Mouse (Mus musculus) cerebral cortex, adult 2 months (tissue): ENCODE data around the gene Nrg3.

ENCODE experiments used
- WGBS: fragments of 180-500 bp; shearing (Covaris S2); methylation state at CpG from one replicate; pipeline ENCODE4 v1.1.7; 2018; 5-methylcytosine and 5-hydroxymethylcytosine counted together

The Nrg3 gene

DNA sequence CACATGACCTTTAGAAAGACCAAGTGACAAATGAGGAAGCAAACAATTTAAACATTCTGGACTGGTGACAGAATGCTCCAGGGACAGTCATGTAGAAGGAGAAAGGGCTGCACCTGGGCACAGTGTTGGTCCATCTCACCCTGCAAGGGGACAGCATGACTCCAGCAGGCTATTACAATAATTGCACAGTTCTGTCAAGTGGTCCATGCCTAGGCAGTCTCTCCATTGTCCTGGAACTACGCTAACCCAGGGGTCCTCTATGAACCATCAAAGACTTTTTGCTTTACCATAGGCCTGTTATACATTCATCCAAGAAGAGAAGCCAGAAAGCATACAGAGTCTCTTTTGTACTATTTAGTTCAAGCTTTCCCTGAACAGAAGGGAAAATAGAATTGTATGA is 549.2 kb downstream of the Nrg3 start:
- WGBS: 79% methylated on average over 1 of the region's 1 CpGs

DNA sequence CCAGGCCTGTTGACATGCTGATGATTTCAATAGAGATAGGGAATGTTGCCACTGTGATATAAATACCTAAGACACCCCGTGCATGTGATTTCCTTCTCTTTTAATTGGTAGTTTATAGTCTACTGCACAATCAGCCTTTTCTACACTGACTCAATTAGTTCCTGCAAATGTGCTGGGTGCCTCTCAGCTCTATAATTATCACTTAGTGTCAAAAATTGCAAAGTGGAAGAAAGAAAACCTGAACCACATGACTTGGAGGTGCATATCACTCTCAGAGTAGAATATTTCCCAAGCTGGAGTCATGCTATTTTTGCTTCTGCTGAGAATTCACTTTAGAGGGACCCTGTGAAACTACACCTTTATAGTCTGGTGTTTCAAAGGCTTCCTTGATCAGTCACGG is 552.1 kb downstream of the Nrg3 start:
- 33% methylated on average over 2 of the region's 2 CpGs for WGBS

DNA sequence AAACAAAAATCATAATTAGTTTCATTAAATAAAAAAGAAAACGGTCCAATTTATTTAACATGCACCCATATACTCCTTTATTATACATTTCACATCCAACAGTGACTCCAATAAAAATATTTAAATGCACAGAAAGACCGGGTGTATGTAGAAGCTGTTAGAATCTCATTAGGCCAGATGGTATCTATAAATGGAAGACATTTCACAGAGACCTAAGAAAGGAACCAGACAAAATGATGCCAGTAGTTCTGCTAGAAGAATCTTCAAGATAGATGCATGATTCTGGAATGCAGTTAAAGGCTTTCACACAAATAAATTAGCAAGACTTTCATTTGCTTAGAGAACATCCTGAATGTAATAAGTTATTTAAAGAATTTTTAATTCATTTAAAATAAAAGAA is 602.3 kb downstream of the Nrg3 start:
- WGBS: 34% methylated on average over 2 of the region's 2 CpGs

DNA sequence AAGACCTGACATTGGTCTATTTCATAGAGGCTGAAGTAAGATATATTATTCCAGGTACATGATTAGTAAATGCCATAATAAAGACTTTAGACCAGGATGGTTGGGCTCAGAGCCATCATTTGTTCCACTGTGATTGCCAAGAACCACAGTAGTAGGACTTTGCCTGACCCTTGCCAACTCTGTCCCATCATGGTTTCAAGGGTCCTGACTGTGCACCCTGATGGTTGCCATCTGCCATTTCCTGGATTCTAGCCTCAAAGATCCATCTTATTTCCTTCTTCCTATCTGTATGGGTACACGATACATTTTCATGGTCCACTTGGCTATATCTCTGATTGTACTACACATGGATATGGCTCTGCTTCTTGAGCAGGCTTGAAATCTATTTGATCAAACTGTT is 625.3 kb downstream of the Nrg3 start:
- 79% methylated on average over 1 of the region's 1 CpGs for WGBS

DNA sequence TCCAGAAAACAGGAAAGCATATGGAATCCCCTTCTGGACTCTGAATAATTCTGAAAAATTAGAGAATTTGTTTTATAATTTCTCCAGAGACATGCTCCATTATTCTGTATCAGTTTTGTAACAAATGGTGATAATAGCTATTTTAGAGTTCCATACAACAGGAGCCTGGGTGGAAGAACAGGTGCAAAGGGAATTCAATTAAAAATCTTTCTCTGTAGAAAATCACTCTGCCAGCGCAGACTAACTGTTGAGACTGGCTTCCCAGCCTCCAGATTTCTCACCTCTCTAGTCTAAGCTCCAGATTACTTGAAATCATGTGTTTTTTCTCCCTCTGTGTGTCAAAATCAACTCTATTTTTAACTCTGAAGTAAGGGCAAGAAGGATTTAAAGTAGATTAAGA is 625.8 kb downstream of the Nrg3 start:
- WGBS: 41% methylated on average over 1 of the region's 1 CpGs

DNA sequence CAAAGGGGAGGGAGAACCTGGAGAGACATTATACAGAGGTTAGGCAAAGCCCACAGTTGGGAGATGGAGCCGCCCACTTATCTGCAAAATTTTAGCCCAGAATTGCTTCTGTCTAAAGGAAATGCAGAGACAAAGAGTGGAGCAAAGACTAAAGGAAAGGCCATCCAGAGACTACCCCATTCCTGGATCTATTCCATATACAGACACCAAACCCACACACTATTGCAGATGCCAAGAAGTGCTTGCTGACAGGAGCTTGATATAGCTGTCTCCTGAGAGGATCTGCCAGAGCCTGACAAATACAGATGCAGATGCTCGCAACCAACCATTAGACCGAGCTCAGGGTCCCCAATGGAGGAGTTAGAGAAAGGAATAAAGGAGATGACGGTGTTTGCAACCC is 637.9 kb downstream of the Nrg3 start:
- 70% methylated on average over 4 of the region's 4 CpGs for WGBS

DNA sequence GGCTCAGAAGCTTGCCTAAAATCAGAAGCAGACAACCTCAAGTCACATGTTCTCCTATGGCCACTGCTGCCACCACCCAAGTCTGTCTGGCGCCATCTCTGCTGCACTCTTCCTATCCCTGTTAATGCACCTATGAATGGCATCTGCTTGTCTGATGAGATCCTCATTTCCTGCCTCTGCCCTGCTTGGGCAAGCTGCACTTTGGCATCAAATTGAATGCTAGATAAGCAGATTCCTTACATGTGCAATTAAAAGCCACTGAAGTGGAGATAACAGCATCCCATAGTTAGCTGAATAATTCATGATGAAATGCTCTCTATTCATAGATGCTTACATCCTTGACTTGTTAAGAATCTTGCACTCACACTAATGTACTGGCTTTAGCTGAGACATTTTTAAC is 648.0 kb downstream of the Nrg3 start:
- 73% methylated on average over 1 of the region's 1 CpGs for WGBS

DNA sequence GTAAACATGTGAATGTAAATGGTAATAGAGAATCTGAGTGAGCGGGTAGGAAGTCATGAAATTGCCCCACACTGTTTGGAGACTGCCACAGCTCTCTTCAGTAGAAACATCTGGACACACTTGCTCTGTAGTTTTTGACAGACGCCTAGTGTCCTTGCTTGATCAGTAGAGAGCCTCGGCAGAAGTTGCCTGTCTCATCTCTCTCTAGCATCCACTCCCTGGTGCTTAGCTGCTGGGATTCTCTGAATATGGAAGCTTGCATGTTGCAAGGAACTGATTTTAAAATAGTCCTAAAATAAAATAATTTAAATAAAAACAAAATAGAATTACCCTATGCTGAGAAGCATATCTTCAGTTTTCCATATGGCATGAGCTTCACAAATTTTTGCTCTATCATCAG is 675.9 kb downstream of the Nrg3 start:
- 50% methylated on average over 3 of the region's 3 CpGs for WGBS

DNA sequence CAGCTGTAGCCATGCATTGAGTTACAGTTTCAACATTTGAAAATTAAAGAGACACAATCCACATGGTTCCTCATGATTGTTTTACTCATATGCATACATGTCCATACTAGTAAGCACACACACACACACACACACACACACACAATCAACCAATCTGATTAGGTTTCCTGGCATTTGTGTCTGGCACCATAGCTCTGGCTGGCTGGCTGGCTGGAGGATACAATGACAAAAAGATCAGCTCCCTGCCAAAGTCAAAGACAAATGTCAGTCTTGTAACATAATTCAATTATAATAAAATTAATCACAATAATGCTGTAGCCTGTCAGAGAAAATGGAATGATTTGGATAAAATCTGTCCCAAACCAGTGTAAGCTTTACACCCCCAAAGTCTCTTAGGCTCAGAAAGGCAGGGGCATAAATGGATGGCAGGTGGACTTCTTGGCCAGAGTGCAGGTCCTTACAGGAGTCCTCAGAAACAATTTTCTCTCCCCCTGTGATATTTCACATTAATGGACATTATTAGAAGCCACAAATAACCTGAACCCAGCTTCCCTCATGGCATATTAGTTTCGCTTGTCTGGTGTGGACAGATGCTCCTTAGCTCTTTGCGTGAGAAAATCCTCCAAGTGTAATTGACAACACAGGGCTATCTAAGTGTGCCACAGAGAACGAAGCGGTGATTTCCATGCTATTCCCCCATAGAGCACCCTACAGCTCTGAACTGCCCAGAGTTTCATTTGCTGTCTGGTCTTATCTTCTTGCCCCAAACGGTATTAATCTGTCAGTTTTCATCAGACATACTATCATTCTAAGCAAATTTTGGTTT is 697.4 kb downstream of the Nrg3 start:
- WGBS: 84% methylated on average over 5 of the region's 5 CpGs

DNA sequence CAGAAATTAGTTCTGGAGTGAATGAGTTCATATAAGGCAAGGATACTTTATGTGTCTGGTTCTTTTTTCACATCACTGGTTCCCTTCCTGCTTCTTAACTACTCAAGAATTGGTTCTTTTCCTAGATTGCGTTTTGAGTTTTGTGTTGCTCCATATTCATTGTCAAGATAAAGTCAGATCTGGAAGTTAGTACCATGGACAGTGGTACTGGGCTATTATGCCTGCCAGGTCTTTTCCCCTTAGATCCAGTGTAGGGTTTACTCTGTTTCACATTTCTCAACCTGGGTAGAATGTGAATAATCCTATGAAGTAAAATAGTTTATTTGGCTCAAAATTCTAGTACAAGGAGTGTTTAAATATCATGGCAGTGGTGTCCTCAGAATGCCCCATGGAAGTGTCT is 698.1 kb downstream of the Nrg3 start:
- 50% methylated on average over 1 of the region's 1 CpGs for WGBS

DNA sequence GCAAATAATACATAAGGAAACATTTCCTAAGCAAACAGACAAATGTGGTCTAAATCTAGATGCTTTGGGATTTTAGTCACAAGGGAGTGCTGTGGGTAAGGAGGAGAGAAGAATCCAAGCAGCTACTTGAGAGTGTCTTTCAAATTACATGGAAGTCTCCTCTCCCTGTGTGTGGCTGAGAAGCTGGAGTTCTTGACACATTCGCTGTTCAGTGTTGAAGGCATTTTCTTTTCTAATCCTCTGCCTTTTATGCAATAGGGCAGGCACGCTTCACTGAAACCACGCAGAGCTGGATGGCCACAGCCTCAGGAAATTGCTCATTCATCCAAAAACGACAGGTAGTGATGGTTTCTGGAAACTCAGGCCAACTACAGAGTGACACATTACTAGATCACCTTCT is 769.0 kb downstream of the Nrg3 start:
- 29% methylated on average over 4 of the region's 4 CpGs for WGBS

DNA sequence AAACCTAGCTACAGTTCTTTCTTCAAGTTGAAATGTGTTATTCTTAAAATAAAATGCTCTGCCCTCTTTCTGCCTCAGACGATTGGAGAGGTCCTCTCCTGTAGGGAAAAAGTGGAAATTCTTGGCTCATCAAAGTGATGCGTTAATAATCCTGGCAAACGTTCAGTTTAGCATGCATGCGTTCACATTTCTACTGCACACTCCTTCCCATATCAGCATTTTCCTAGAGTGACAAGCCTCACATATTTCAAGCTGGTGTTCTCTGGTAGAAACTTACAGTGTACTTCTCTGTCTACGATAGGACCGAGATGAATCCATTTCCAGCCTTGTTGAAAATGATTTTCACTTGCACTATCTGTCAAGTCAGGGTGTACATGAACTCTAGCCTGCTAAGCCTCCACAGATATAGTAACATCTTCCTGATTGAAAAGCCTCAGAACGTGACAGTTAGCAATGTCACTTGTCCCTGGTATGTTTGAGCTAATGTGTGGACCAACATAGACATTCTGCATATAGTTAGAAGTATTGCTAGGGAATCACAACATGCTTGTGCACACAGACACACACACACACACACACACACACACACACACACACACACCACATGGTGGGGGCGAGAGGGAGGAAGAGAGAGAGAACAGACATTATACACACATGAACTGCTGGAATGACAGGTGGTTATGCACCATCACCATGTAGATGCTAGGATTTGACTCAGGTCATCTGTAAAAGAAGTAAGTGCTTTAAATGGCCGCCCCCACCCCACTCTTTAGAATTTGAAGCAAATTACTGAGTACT is 770.1 kb downstream of the Nrg3 start:
- 51% methylated on average over 9 of the region's 9 CpGs for WGBS

DNA sequence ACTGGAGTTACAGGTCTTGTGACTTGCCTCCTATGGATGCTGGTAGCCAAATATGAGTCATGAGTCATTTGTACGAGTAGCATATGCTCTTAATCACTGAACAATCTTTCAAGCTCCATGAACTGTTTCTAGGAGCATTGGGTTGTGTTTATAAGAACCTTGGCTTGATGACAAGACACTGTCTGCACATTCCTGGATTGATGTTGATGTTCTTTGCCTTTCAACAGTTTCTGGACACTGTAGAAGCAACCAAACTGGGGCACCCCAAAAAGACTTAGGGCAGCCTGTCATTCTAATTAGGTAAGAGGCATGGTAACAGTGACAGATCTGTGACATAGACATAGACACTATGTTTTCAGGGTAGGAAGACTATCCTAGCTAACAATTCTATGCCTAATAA is 771.5 kb downstream of the Nrg3 start:
- 21% methylated on average over 1 of the region's 1 CpGs for WGBS

DNA sequence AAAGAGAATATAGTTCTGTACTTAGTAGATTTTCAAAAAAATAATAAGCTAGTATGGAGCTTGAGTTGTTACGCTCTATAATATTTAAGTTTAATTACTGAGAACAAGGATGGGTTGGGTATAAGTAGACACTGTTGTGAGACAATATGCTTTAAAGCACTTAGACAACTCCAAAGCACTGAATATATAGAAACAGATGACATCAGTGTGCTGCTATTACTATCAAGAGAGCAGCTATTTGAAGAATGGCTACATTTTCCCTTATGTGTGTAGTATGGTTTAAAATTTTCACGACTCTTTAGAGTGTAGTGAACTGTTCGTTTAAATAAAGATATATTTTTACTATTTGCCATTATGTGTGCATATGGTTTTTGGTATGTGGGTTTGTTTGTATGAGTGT is 771.9 kb downstream of the Nrg3 start:
- WGBS: 58% methylated on average over 3 of the region's 3 CpGs

DNA sequence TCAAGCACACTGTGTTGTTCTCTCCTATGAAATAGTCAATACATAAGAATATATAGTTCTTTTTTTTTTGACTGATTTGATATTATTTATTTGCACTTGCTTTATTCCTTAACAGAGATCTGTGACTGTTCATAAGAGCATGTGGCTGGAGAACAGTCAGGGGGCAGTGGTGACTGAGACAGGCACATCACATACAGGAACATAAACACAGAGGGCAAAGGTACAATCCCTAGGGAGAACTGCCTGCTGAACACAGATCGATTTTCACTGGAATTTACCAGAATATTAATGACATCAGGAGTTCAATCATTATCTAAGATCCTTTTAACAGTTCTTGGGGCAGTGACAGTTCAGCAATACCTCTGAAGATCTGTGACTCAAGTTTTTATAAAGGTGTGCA is 812.9 kb downstream of the Nrg3 start:
- 71% methylated on average over 1 of the region's 1 CpGs for WGBS

DNA sequence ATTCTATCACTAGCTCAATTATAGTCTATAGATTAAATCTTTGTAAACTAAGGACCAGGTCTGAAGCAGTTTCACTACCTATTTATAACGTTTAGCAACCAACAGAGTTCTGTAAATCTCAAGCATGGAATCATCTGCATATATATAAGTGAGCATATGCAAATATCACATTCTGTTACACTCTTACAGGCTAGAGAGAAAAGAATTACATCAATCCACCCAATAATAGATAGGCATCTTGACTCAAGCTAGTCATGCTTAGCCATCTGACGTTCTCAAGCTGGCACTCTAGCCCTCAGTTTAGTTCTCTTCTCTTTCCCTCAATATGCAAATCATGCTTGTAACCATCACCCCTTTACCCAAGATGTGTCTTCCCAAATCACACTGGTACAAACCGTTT is 835.8 kb downstream of the Nrg3 start:
- WGBS: 43% methylated on average over 3 of the region's 3 CpGs

DNA sequence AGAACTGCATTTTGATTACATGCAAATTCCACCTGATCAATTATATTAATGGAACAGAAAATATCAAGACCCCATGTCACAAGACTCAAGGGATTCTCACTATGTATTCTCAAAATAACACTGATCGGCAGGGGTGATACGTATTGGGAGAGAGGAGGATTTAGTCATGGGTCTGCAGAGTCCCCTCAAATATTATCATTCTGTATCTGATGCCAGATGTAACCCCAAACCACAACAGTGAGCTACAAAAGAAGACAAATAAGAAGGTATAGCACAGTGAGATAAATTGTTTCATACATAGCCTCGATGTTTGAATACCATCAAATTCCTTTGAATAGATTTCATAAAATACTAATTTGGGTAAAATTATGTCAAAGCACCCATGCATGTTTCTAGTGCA is 842.8 kb downstream of the Nrg3 start:
- whole genome bisulfite sequencing: 66% methylated on average over 3 of the region's 3 CpGs

DNA sequence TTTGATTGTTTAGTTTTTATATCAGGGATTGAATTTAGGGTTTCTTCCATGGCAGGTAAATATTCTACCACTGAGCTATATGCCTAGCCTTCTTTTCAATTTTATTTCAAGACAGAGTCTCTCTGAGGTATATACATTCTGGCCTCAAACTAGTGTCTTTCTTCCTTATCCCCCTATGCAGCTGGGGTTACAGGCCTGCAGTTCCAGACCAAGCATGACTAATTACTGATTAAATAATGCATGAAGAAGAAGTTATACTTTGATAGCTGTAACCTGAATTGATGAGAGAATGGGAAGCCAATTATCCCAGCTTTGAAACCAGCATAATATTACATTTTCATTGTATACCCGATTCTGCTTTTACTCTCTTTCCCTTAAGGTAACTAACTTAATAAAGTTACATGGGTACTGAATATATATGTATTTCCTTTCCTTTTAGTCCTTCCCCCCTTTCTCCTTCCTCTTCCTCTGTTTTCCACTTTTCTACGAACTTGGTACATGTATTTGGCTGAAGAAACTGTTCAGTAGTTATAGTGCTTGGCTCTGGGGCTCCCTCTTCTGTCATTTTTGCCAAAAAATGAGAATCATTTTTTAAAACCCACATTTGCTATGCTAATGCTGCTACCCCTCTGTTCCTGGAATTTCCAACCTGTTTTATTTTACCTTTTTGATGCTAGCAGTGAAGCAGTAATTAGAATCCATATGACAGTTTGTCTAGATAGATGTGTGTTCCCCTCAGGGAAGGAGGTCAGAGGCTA is 843.8 kb downstream of the Nrg3 start:
- 51% methylated on average over 2 of the region's 2 CpGs for WGBS

DNA sequence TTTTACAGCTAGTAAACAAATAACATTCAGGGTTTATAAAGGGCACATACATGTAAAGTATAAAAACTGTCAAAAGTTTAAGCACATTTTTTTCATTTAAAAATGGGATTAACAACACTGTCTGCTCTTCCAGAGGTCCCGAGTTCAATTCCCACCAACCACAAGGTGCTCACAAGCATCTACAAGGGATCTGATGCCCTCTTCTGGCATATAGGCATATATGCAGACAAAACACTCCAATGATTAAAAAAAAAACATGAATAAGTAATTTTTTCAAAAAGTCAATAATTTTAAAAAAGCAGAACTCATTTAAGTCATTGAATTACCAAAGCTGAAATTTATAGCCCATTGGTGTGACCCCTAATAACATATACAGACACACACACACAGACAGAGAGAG is 878.6 kb downstream of the Nrg3 start:
- 84% methylated on average over 1 of the region's 1 CpGs for WGBS

DNA sequence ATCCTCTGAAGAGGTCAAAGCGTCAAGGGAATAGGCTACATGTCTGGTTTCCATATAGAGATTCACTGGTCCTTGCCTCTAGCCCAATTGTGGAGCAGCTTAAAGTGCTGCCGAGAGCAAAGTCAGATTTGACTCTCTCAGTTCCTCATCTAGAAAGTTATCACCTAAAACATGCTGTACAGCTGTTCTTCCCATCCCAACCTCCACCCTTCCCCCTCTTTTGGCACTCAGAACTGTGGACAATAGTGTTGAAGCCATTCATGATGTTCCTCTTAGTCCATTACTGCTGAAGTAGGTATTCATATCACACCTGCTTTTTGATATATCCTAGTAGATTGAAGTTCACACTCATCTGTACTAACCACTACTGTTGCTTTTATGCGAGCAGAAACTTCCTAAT is 896.1 kb downstream of the Nrg3 start:
- 90% methylated on average over 3 of the region's 3 CpGs for WGBS

DNA sequence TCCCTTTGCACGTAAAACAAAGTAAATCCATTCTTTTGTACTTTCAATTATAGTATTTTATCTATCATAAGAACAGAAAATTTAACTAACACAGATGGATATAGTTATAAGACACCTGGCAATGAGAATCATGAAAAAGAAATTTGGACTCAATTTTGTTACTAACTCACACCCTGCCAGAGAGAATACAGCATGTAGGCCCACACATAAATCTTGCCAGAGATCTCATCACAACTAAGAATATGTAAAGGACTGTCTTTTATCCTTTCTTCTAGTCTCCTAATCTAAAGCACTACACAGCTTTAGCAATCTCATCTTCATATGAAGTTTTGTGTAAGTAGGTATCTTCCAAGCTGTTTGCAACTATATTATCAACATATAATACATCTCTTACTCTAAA is 904.7 kb downstream of the Nrg3 start:
- WGBS: 45% methylated on average over 1 of the region's 1 CpGs

DNA sequence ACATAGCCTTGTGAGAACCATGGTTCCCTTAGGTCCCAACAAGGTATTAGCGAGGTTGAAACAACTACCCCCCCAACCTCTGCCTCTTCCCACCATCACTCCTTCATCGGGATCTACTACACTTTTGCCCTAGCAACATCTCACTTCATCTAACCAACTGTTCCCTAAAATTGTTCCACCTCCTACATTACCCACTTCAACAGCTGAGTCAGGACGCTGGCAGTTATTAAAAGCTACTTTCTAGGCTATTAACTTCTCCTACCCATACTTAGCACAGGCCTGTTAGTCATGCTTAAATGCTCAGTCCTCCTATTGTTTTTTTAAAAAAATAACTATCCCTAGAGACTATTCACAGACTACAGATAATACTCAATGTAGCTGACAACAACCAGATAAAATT is 906.7 kb downstream of the Nrg3 start:
- 44% methylated on average over 3 of the region's 3 CpGs for WGBS

DNA sequence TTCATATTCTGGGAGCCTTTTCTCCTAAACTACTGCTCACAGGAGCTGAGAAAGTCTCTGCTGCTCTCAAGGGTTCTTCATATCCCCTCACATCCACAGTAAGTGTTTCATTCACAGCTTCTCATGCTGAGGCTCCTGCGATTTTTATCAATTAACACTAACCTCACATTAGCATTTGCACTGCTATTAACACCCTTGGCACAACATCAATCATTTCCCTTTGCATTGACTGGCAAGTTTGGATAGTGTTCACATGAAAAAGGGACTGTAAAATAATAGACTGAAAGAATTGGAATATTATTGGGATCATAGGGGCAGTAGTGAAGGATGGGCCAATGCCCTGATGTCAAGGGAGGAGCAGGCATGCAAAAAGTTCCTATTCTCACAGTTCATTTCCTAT is 918.3 kb downstream of the Nrg3 start:
- WGBS: 58% methylated on average over 1 of the region's 1 CpGs
